Mouse (Mus musculus): ENCODE results near the gene Cnpy3. TPM values are rescaled to one million over a fixed set of nuclear protein-coding genes. Genes with fewer than 3 reads are reported as not detected.
"Not testable (repeated sequence)": the region's sequence is repeated elsewhere in the genome, so short reads cannot be mapped to it uniquely, and the experiment has no call there.

Cnpy3 gene
- polyA plus RNA-seq, 1 experiment from 2014 or later = 58.7 TPM

- Histone ChIP-seq H3K4me2 (replicated peaks) (no peak overlapping the region), H3K9me3 (replicated peaks) (no peaks in the 10 kb centered on the region), H3K4me1 (peaks cover 19% of the 10 kb centered on the region), H3K27ac (no peak overlapping the region), H3K4me3 (no peak overlapping the region), H3K27me3 (no peaks in the 10 kb centered on the region), H3K36me3 (peaks cover 59% of the 10 kb centered on the region), H3K9ac (no peak overlapping the region)
- ATAC-seq (ENCODE audit: low FRiP score) = no peak
- 94% methylated on average over 9 of the region's 9 CpGs for WGBS
Observed at GRCm38 (mm10) chr17:46775070-46775469, 23.1 kb upstream of the Cnpy3 start.

- Histone ChIP-seq H3K4me3 (peak overlapping the region; percentile 81; the same call in 1 of the 2 replicates), H3K27ac (no peak overlapping the region), H3K4me1 (peaks cover 19% of the 10 kb centered on the region), H3K27me3 (no peaks in the 10 kb centered on the region), H3K9ac (no peak overlapping the region), H3K4me2 (replicated peaks) (peak overlapping the region; percentile 89), H3K36me3 (peaks cover 50% of the 10 kb centered on the region), H3K9me3 (replicated peaks) (no peaks in the 10 kb centered on the region)
- 47% methylated on average over 2 of the region's 2 CpGs for WGBS
- ATAC-seq (ENCODE audit: low FRiP score) = no peak
Observed at GRCm38 (mm10) chr17:46774131-46774472, 22.1 kb upstream of the Cnpy3 start.

GRCm38 (mm10) chr17:46773278-46774130, 21.5 kb upstream of the Cnpy3 start:
- Histone ChIP-seq H3K9ac (peak overlapping the region; percentile 80), H3K9me3 (replicated peaks) (no peaks in the 10 kb centered on the region), H3K36me3 (peaks cover 44% of the 10 kb centered on the region), H3K4me1 (peaks cover 19% of the 10 kb centered on the region), H3K4me2 (replicated peaks) (peak overlapping the region; percentile 89), H3K27ac (0 out of 2 replicates have a peak overlapping the region, but pooled peaks have one; percentile 69), H3K4me3 (peak overlapping the region; percentile 81), H3K27me3 (no peaks in the 10 kb centered on the region)
- WGBS = 8% methylated on average over 19 of the region's 20 CpGs
- ATAC-seq (ENCODE audit: low FRiP score) = no peak

GRCm38 (mm10) chr17:46772404-46773277, 20.6 kb upstream of the Cnpy3 start, which contains the start of gene 2310039H08Rik:
TSS of gene 2310039H08Rik (plus strand) at chr17:46772635.
- WGBS = under 1% methylated on average over 50 of the region's 50 CpGs
- H3K4me3 ChIP-seq = peak within 1 kb of the TSS; percentile 81
- no peaks in the 10 kb centered on the region for H3K27me3 ChIP-seq
- peak; percentile 93 for ATAC-seq (ENCODE audit: low FRiP score)
- peaks cover 35% of the 10 kb centered on the region for H3K36me3 ChIP-seq
- peak within 1 kb of the TSS; percentile 89 for H3K4me2 ChIP-seq (replicated peaks)
- H3K9ac ChIP-seq = peak within 1 kb of the TSS; percentile 80
- peak within 1 kb of the TSS; percentile 69 for H3K27ac ChIP-seq
- H3K4me1 ChIP-seq = peaks cover 19% of the 10 kb centered on the region
- no peaks in the 10 kb centered on the region for H3K9me3 ChIP-seq (replicated peaks)

GRCm38 (mm10) chr17:46772038-46772403, 20.0 kb upstream of the Cnpy3 start:
- H3K27me3 ChIP-seq = no peaks in the 10 kb centered on the region
- peak overlapping the region; percentile 81 for H3K4me3 ChIP-seq
- peaks cover 29% of the 10 kb centered on the region for H3K36me3 ChIP-seq
- peaks cover 19% of the 10 kb centered on the region for H3K4me1 ChIP-seq
- WGBS = 7% methylated on average over 5 of the region's 5 CpGs
- H3K9ac ChIP-seq = peak overlapping the region; percentile 80
- no peaks in the 10 kb centered on the region for H3K9me3 ChIP-seq (replicated peaks)
- H3K4me2 ChIP-seq (replicated peaks) = peak overlapping the region; percentile 89
- ATAC-seq (ENCODE audit: low FRiP score) = peak; percentile 38; the same call in 1 of the 2 replicates
- H3K27ac ChIP-seq = peak overlapping the region; percentile 69; the same call in 1 of the 2 replicates

DNA sequence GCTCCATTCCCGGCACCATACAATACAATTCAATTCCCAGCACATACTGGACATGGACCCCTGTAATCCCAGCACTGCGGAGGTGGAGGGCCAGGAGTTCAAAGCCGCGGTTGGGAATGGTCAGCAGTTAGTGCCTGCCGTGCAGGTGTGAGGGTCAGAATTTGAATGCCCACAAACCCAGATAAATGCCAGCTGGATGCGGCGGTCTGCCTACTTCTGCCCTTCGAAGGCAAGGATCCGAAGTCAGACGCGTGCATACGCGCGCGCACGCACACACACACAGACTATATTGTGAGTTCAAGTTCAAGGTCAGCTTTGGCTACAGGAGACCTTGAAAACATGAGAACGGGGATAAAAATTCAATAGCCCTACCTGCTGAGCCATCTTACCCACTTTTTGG, 19.6 kb upstream of the Cnpy3 start:
- no peaks in the 10 kb centered on the region for H3K9me3 ChIP-seq (replicated peaks)
- no peak overlapping the region for H3K27ac ChIP-seq

GRCm38 (mm10) chr17:46771025-46771424, 19.0 kb upstream of the Cnpy3 start:
- WGBS = 87% methylated on average over 4 of the region's 4 CpGs
- ATAC-seq (ENCODE audit: low FRiP score) = no peak
- H3K4me1 ChIP-seq = peaks cover 19% of the 10 kb centered on the region
- H3K27ac ChIP-seq = no peak overlapping the region
- H3K9me3 ChIP-seq (replicated peaks) = no peaks in the 10 kb centered on the region
- no peak overlapping the region for H3K9ac ChIP-seq
- peaks cover 21% of the 10 kb centered on the region for H3K36me3 ChIP-seq
- H3K4me2 ChIP-seq (replicated peaks) = no peak overlapping the region
- H3K27me3 ChIP-seq = no peaks in the 10 kb centered on the region
- H3K4me3 ChIP-seq = no peak overlapping the region

More for the DNA sequence above, 19.6 kb upstream of the Cnpy3 start:
- Histone ChIP-seq H3K36me3 (peaks cover 26% of the 10 kb centered on the region), H3K4me2 (replicated peaks) (peak overlapping the region; percentile 89), H3K27me3 (no peaks in the 10 kb centered on the region), H3K9ac (peak overlapping the region; percentile 80), H3K4me1 (peaks cover 19% of the 10 kb centered on the region), H3K4me3 (peak overlapping the region; percentile 81; the same call in 1 of the 2 replicates)
- 73% methylated on average over 17 of the region's 17 CpGs for WGBS
- ATAC-seq (ENCODE audit: low FRiP score) = no peak

DNA sequence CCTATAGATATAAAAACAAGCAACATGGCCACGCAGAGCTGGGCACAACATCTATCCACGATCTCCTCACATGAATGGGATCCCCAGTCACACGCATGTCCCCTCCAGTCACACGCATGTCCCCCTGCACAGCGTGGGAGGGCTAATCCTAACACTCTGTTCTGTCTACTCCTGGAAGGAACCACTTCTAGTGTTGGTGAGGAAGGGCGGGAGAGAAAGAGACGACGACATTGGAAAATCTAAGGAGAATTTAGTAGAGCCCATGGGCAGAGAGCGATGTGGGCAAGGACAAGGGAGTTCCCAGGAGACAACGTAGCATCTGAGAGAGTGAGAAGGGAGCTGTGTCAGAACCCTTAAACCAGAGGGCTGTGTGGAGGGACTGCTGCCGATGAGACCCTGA, 18.5 kb upstream of the Cnpy3 start:
- ATAC-seq (ENCODE audit: low FRiP score) = no peak
- 91% methylated on average over 11 of the region's 11 CpGs for WGBS

GRCm38 (mm10) chr17:46767868-46768267, 15.9 kb upstream of the Cnpy3 start:
- WGBS = 56% methylated on average over 8 of the region's 8 CpGs
- Histone ChIP-seq H3K4me1 (peaks cover 7% of the 10 kb centered on the region), H3K9me3 (replicated peaks) (no peaks in the 10 kb centered on the region), H3K4me2 (replicated peaks) (no peak overlapping the region), H3K27ac (no peak overlapping the region), H3K4me3 (no peak overlapping the region), H3K36me3 (no peaks in the 10 kb centered on the region), H3K9ac (0 out of 2 replicates have a peak overlapping the region, but pooled peaks have one; percentile 19), H3K27me3 (no peaks in the 10 kb centered on the region)
- no peak for ATAC-seq (ENCODE audit: low FRiP score)

More for the DNA sequence above, 18.5 kb upstream of the Cnpy3 start:
- Histone ChIP-seq H3K4me2 (replicated peaks) (no peak overlapping the region), H3K27me3 (no peaks in the 10 kb centered on the region), H3K4me3 (no peak overlapping the region), H3K9ac (no peak overlapping the region), H3K27ac (no peak overlapping the region), H3K4me1 (peaks cover 19% of the 10 kb centered on the region), H3K9me3 (replicated peaks) (no peaks in the 10 kb centered on the region), H3K36me3 (peaks cover 16% of the 10 kb centered on the region)

GRCm38 (mm10) chr17:46764916-46765315, 12.9 kb upstream of the Cnpy3 start:
- H3K27me3 ChIP-seq; H3K9ac ChIP-seq; H3K4me2 ChIP-seq (replicated peaks); ATAC-seq (ENCODE audit: low FRiP score); H3K4me3 ChIP-seq; H3K9me3 ChIP-seq (replicated peaks); H3K27ac ChIP-seq; H3K4me1 ChIP-seq; H3K36me3 ChIP-seq: not testable (repeated sequence)
- 74% methylated on average over 9 of the region's 9 CpGs for WGBS

DNA sequence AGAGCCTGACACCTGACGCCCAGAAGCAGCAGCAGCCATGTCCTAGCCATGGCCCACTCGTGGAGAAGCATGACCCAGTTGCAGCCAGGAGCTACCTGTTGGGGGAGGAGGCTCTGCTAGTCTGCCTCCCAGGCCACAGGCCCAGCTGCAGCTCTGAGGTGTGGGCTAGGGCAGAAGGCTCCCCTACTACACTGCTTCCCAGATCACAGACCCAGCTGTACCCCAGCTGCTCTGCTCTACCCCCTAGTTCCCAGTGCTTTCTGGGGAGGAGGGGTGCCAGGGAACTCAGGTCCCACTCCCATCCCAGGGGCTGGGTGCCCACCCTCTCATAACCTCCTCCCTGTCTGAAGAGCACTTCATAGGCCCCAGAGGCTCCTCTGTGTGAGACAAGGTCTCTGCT, 11.5 kb upstream of the Cnpy3 start, which contains the start of gene Ptcra:
Ptcra (minus strand) TSS at position 169 of the 400 bp plus-strand sequence.
- H3K4me2 ChIP-seq (replicated peaks) = no peak within 1 kb of the TSS
- no peak within 1 kb of the TSS for H3K4me3 ChIP-seq
- H3K36me3 ChIP-seq = no peaks in the 10 kb centered on the region
- H3K4me1 ChIP-seq = no peaks in the 10 kb centered on the region
- no peaks in the 10 kb centered on the region for H3K9me3 ChIP-seq (replicated peaks)
- no peak for ATAC-seq (ENCODE audit: low FRiP score)
- no peak within 1 kb of the TSS for H3K9ac ChIP-seq
- 43% methylated on average over 2 of the region's 2 CpGs for WGBS
- no peaks in the 10 kb centered on the region for H3K27me3 ChIP-seq
- no peak within 1 kb of the TSS for H3K27ac ChIP-seq

DNA sequence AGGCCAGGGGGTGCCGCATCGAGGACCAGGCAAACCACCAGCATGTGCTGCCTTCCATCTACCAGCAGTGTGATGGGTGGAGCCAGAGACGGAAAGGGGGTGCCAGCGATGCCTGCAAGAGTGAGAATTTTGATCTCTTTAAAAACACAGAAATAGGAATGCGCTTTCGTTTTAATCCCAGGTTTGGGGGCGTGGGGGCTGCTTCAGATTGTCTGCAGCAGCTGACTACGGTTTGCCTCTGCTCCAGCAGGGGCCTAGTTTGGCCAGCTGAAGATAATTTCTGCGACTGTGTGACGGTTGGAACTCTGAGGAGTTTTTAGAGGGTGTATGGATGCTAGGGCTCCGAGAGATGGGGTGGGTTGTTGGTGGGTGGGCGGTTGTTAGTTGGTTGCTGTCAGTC, 6.7 kb upstream of the Cnpy3 start:
- ATAC-seq (ENCODE audit: low FRiP score) = no peak
- H3K27me3 ChIP-seq = no peaks in the 10 kb centered on the region
- H3K36me3 ChIP-seq = no peaks in the 10 kb centered on the region
- no peak overlapping the region for H3K4me3 ChIP-seq
- no peak overlapping the region for H3K9ac ChIP-seq
- H3K27ac ChIP-seq = no peak overlapping the region
- H3K4me1 ChIP-seq = no peaks in the 10 kb centered on the region; the same call in 1 of the 2 replicates
- H3K4me2 ChIP-seq (replicated peaks) = no peak overlapping the region
- WGBS = 81% methylated on average over 12 of the region's 12 CpGs
- no peaks in the 10 kb centered on the region for H3K9me3 ChIP-seq (replicated peaks)

Measured in hindbrain, embryonic 12.5 days (tissue).